Mouse (Mus musculus) lung, postnatal 0 days (tissue): ENCODE results near the gene Psmc6.
A peak's percentile ranks its signal among the peaks of the same experiment; 100 is the strongest.

Source experiments
- CTCF ChIP-seq: IDR thresholded peaks from 2 replicates; pipeline ENCODE4 v1.5.1; 2016; ENCODE audit warnings: antibody characterized with exemption, mild to moderate bottlenecking
- EP300 ChIP-seq: IDR thresholded peaks from 2 replicates; pipeline ENCODE4 v1.6.1; 2016; ENCODE audit warnings: antibody characterized with exemption, mild to moderate bottlenecking, control low read depth

- peak; percentile 97 for TF ChIP-seq CTCF
- TF ChIP-seq EP300, result no peak
Observed at GRCm38 (mm10) chr14:45329589-45330181, at the start of gene Psmc6.
